Mouse (Mus musculus): ENCODE results near the gene Hoxd13. TPM values are rescaled to one million over a fixed set of nuclear protein-coding genes. Genes with fewer than 3 reads are reported as not detected.

Hoxd13 gene
- polyA plus RNA-seq, 2 experiments, result 0.29 TPM; not detected in 1

- Histone ChIP-seq H3K4me1 (replicated peaks; ENCODE audit: control insufficient read depth in 2 of 2, insufficient read depth in 2 of 2, low read length in 1 of 2) (no peaks in the 10 kb centered on the region), H3K27ac (no peak within 1 kb of the TSS), H3K36me3 (replicated peaks; ENCODE audit: control insufficient read depth, insufficient read depth, low read depth) (no peaks in the 10 kb centered on the region), H3K4me2 (ENCODE audit: low read depth) (peak within 1 kb of the TSS; percentile 32), H3K9me3 (ENCODE audit: control insufficient read depth, low read length) (no peaks in the 10 kb centered on the region), H3K4me3 (ENCODE audit: insufficient read depth in 1 of 2, low read depth in 2 of 2, low read length in 2 of 2) (peak within 1 kb of the TSS in 1 of 2 experiments; percentile 20; a peak in 1 of 4 replicates), H3K9ac (replicated peaks) (no peak within 1 kb of the TSS), H3K27me3 (ENCODE audit: control insufficient read depth, insufficient read depth, low read length) (peaks cover 89% of the 10 kb centered on the region)
- no peak for TF ChIP-seq EP300 (IDR thresholded peaks at IDR 0.05; ENCODE audit: low read depth)
- no peak for TF ChIP-seq CTCF (IDR thresholded peaks at IDR 0.05; ENCODE audit: low read depth)
- 1% methylated on average over 65 of the region's 65 CpGs for WGBS (ENCODE audit: insufficient replicate concordance)
- DNase-seq (ENCODE audit: low read depth in 3 of 3, low spot score in 3 of 3) (no peak), ATAC-seq (ENCODE audit: insufficient read depth) (no peak)
Measured at GRCm38 (mm10) chr2:74711721-74712621, 43.9 kb downstream of the Hoxd13 start, which contains the start of the genes Hoxd3 and Hoxd4. Hoxd3 (plus strand) TSS chr2:74711927. Hoxd4 (plus strand) TSS chr2:74711929.

GRCm38 (mm10) chr2:74713239-74714150 lies 45.4 kb downstream of the Hoxd13 start:
- Histone ChIP-seq H3K36me3 (replicated peaks; ENCODE audit: control insufficient read depth, insufficient read depth, low read depth) (no peaks in the 10 kb centered on the region), H3K4me1 (replicated peaks; ENCODE audit: control insufficient read depth in 2 of 2, insufficient read depth in 2 of 2, low read length in 1 of 2) (no peaks in the 10 kb centered on the region), H3K27me3 (ENCODE audit: control insufficient read depth, insufficient read depth, low read length) (peaks cover 77% of the 10 kb centered on the region), H3K4me3 (ENCODE audit: insufficient read depth in 1 of 2, low read depth in 2 of 2, low read length in 2 of 2) (no peak overlapping the region), H3K4me2 (ENCODE audit: low read depth) (no peak overlapping the region), H3K27ac (no peak overlapping the region), H3K9ac (replicated peaks) (no peak overlapping the region), H3K9me3 (ENCODE audit: control insufficient read depth, low read length) (no peaks in the 10 kb centered on the region)
- no peak for ATAC-seq (ENCODE audit: insufficient read depth)
- DNase-seq (ENCODE audit: low read depth in 3 of 3, low spot score in 3 of 3), result no peak
- 18% methylated on average over 19 of the region's 19 CpGs for WGBS (ENCODE audit: insufficient replicate concordance)
- TF ChIP-seq CTCF (IDR thresholded peaks at IDR 0.05; ENCODE audit: low read depth) (no peak), EP300 (IDR thresholded peaks at IDR 0.05; ENCODE audit: low read depth) (no peak)

DNA sequence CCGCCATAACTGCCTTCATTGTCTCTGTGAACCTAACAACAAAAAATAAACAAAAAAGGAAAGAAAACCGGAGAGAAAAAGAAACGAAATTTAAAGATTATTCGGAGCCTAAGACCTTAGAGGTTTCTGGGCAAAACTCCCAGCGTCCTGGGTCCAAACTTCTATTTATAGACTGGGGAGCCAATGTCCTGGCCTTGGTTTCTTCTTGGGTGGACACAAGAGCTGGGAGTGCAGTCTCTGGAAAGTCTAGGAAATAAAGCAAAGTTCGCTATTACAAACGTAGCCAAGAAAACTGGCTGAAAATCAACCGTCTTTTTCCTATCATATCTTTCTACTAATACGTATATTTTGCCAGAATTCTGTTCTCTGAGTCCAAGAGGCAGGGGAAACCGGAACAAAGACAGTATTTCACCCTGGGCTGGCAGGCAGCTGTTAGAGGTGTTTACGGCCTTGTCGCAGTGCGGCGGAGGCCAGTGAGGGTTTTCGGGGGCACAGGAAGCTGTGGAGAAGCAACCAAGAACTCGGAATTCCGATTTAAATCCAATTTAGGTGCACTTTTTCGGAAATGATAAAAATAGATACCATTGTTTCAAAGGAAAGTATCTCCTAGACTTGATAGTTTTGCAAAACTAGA lies 46.2 kb downstream of the Hoxd13 start:
- Histone ChIP-seq H3K27ac (no peak overlapping the region), H3K4me3 (ENCODE audit: insufficient read depth in 1 of 2, low read depth in 2 of 2, low read length in 2 of 2) (no peak overlapping the region), H3K27me3 (ENCODE audit: control insufficient read depth, insufficient read depth, low read length) (peaks cover 69% of the 10 kb centered on the region), H3K4me2 (ENCODE audit: low read depth) (no peak overlapping the region), H3K9me3 (ENCODE audit: control insufficient read depth, low read length) (no peaks in the 10 kb centered on the region), H3K9ac (replicated peaks) (no peak overlapping the region), H3K36me3 (replicated peaks; ENCODE audit: control insufficient read depth, insufficient read depth, low read depth) (no peaks in the 10 kb centered on the region), H3K4me1 (replicated peaks; ENCODE audit: control insufficient read depth in 2 of 2, insufficient read depth in 2 of 2, low read length in 1 of 2) (no peaks in the 10 kb centered on the region)
- ATAC-seq (ENCODE audit: insufficient read depth) (no peak), DNase-seq (ENCODE audit: low read depth in 3 of 3, low spot score in 3 of 3) (no peak)
- WGBS (ENCODE audit: insufficient replicate concordance), result 10% methylated on average over 18 of the region's 18 CpGs
- TF ChIP-seq CTCF (IDR thresholded peaks at IDR 0.05; ENCODE audit: low read depth) (no peak), EP300 (IDR thresholded peaks at IDR 0.05; ENCODE audit: low read depth) (no peak)

DNA sequence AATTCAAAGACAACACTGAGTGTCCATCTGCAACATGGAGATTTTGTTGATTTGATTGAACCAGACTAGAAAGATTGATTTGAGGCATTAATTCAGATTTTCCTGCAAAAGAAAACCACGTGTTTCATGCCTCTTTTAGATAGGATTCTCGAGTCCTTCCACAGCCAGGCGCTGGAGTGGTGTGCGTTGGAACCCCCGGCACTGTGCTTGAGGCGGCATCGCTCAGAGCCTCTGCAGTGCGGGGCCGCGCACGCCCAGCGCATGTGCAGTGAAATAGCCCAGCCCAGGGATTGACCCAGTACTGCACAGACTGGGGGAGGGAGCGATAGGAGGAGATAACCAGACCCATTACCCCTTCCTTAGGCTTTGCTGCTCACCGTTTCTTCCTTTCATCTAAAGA lies 46.8 kb downstream of the Hoxd13 start:
- ATAC-seq (ENCODE audit: insufficient read depth), result no peak
- Histone ChIP-seq H3K27ac (no peak overlapping the region), H3K4me2 (ENCODE audit: low read depth) (no peak overlapping the region), H3K4me1 (replicated peaks; ENCODE audit: control insufficient read depth in 2 of 2, insufficient read depth in 2 of 2, low read length in 1 of 2) (no peaks in the 10 kb centered on the region), H3K9me3 (ENCODE audit: control insufficient read depth, low read length) (no peaks in the 10 kb centered on the region), H3K36me3 (replicated peaks; ENCODE audit: control insufficient read depth, insufficient read depth, low read depth) (no peaks in the 10 kb centered on the region), H3K9ac (replicated peaks) (no peak overlapping the region), H3K27me3 (ENCODE audit: control insufficient read depth, insufficient read depth, low read length) (peaks cover 69% of the 10 kb centered on the region), H3K4me3 (ENCODE audit: insufficient read depth in 1 of 2, low read depth in 2 of 2, low read length in 2 of 2) (no peak overlapping the region)
- no peak for DNase-seq (ENCODE audit: low read depth in 3 of 3, low spot score in 3 of 3)
- WGBS (ENCODE audit: insufficient replicate concordance), result 2% methylated on average over 14 of the region's 14 CpGs
- no peak for TF ChIP-seq CTCF (IDR thresholded peaks at IDR 0.05; ENCODE audit: low read depth)
- TF ChIP-seq EP300 (IDR thresholded peaks at IDR 0.05; ENCODE audit: low read depth), result no peak
